Comparison of ENCODE assay signal across 18 mouse cellular contexts in genomic region chr13:56622201-56622757, GRCm38 (mm10). TPM values are rescaled to one million over a fixed set of nuclear protein-coding genes. Genes with fewer than 3 reads are reported as not detected.
DNase-seq lines count a peak whose midpoint lies in the region; ATAC-seq lines count a peak whose summit lies in the region.
"Had no signal": no experiment of that assay in that cellular context is flagged by ENCODE, and none has a peak within 500 bp of the region (broad histone marks: within the 10 kb centered on the region; RNA-seq: fewer than 3 reads in every experiment).

No protein-coding gene starts in this region.

- 35% methylated on average over 8 of the region's 8 CpGs for WGBS in heart, embryonic 13.5 days
- WGBS in embryonic facial prominence, embryonic 10.5 days: 52% methylated on average over 8 of the region's 8 CpGs
- 32% methylated on average over 8 of the region's 8 CpGs for WGBS in limb, embryonic 12.5 days

- peak; percentile 45; the same call in 1 of the 2 replicates for ATAC-seq in heart, embryonic 13.5 days (ENCODE audit: extremely low read depth, insufficient number of reproducible peaks, low FRiP score, low TSS enrichment)
- peak; percentile 52 for ATAC-seq in limb, embryonic 12.5 days (ENCODE audit: insufficient number of reproducible peaks, insufficient read depth, low FRiP score, low TSS enrichment, low read depth)
- ATAC-seq: CD4-positive, CD25-positive, alpha-beta regulatory T cell, adult 4 months; forebrain, embryonic 15.5 days had no signal

- intact Hi-C loops in heart, postnatal 14 days (cut with DNase I): no loop called here
- intact Hi-C loops in left cerebral cortex, postnatal 25 days (cut with DNase I): no loop called here

- H3K4me1 ChIP-seq in heart, embryonic 13.5 days: peaks cover 13% of the 10 kb centered on the region
- peaks cover 45% of the 10 kb centered on the region for H3K4me1 ChIP-seq in embryonic facial prominence, embryonic 10.5 days
- H3K4me1 ChIP-seq in limb, embryonic 12.5 days (replicated peaks): peaks cover 48% of the 10 kb centered on the region

- peaks cover 46% of the 10 kb centered on the region for H3K36me3 ChIP-seq in heart, embryonic 13.5 days
- peaks cover 80% of the 10 kb centered on the region for H3K36me3 ChIP-seq in embryonic facial prominence, embryonic 10.5 days (replicated peaks)
- H3K36me3 ChIP-seq in limb, embryonic 12.5 days: peaks cover 65% of the 10 kb centered on the region
- H3K36me3 ChIP-seq: forebrain, embryonic 15.5 days; neural tube, embryonic 13.5 days had no signal

- H3K9ac ChIP-seq in heart, embryonic 13.5 days: no peak overlapping the region; the same call in 1 of the 2 replicates
- H3K9ac ChIP-seq in limb, embryonic 12.5 days (replicated peaks): no peak overlapping the region
- H3K9ac ChIP-seq: forebrain, embryonic 15.5 days; neural tube, embryonic 13.5 days had no signal

- no peaks in the 10 kb centered on the region for H3K27me3 ChIP-seq in heart, embryonic 13.5 days (replicated peaks)
- H3K27me3 ChIP-seq in embryonic facial prominence, embryonic 10.5 days (replicated peaks; ENCODE audit: low read depth, poor library complexity, severe bottlenecking): no peaks in the 10 kb centered on the region
- no peaks in the 10 kb centered on the region; the same call in 1 of the 2 replicates for H3K27me3 ChIP-seq in limb, embryonic 12.5 days
- H3K27me3 ChIP-seq: forebrain, embryonic 15.5 days; neural tube, embryonic 13.5 days had no signal

- no peaks in the 10 kb centered on the region for H3K9me3 ChIP-seq in heart, embryonic 13.5 days
- no peaks in the 10 kb centered on the region for H3K9me3 ChIP-seq in embryonic facial prominence, embryonic 10.5 days
- no peaks in the 10 kb centered on the region for H3K9me3 ChIP-seq in limb, embryonic 12.5 days
- H3K9me3 ChIP-seq: forebrain, embryonic 15.5 days; megakaryocyte, embryonic 14.5 days; neural tube, embryonic 13.5 days had no signal

- no peak overlapping the region for H3K4me3 ChIP-seq in heart, embryonic 13.5 days
- H3K4me3 ChIP-seq in embryonic facial prominence, embryonic 10.5 days: no peak overlapping the region
- no peak overlapping the region for H3K4me3 ChIP-seq in limb, embryonic 12.5 days (replicated peaks)
- H3K4me3 ChIP-seq: forebrain, embryonic 15.5 days; megakaryocyte, embryonic 14.5 days; neural tube, embryonic 13.5 days had no signal

- H3K27ac ChIP-seq in heart, embryonic 13.5 days (replicated peaks): peak overlapping the region; percentile 54; the same call in 1 of the 2 replicates
- H3K27ac ChIP-seq in embryonic facial prominence, embryonic 10.5 days (replicated peaks): peak overlapping the region; percentile 68
- peak overlapping the region; percentile 79 for H3K27ac ChIP-seq in limb, embryonic 12.5 days
- H3K27ac ChIP-seq: forebrain, embryonic 15.5 days; neural tube, embryonic 13.5 days had no signal

- no peak overlapping the region for H3K4me2 ChIP-seq in heart, embryonic 13.5 days
- no peak overlapping the region for H3K4me2 ChIP-seq in limb, embryonic 12.5 days
- H3K4me2 ChIP-seq: forebrain, embryonic 15.5 days; neural tube, embryonic 13.5 days had no signal

- DNase-seq in heart, postnatal 14 days: no peak
- DNase-seq in MN1 (ENCODE audit: low spot score): peak; percentile 63
- peak; percentile 53 for DNase-seq in embryonic facial prominence, embryonic 10.5 days (ENCODE audit: low spot score)
- DNase-seq in left cerebral cortex, postnatal 25 days (ENCODE audit: low spot score in 2 of 2): no peak
- DNase-seq in adrenal gland, adult 18-20 months (ENCODE audit: low spot score in 2 of 2): no peak
- DNase-seq: adrenal gland, postnatal 10 days; cerebellum, adult 9-11 months; heart, adult 18-20 months; kidney, adult 11 months; lung, adult 2 months; right cerebral cortex, postnatal 4 days had no signal

RNA-seq across cellular contexts. Expression of gene Tgfbi, which starts 13.0 kb away (rescaled TPM):
- 59.4 and 64.5 TPM in 2 replicates for polyA plus RNA-seq in heart, embryonic 13.5 days (2015; fragmentation: Nextera tagmentation; extraction: Ambion mirVana)
- total RNA-seq in heart, postnatal 14 days (2021): 10 to 100 TPM; 17.1 to 22.3 TPM
- polyA plus RNA-seq in embryonic facial prominence, embryonic 10.5 days (2016; fragmentation: Nextera tagmentation; extraction: Ambion mirVana): 50.1 and 65.4 TPM in 2 replicates
- polyA plus RNA-seq in limb, embryonic 12.5 days (2016; fragmentation: Nextera tagmentation; extraction: Ambion mirVana): 111 and 113 TPM in 2 replicates
- total RNA-seq in left cerebral cortex, postnatal 25 days (2021): 1 to 10 TPM; 3.8 to 4.1 TPM
- total RNA-seq in adrenal gland, adult 18-20 months (2021): 10 to 100 TPM; 38.3 to 86.5 TPM
- total RNA-seq: MEL had no signal

Comparison
In these comparisons a context has a peak if more than half of its experiments do, and no peak if none do; other contexts are left out.
1. DNase-seq: peak in MN1 (single experiment) and embryonic facial prominence, embryonic 10.5 days (single experiment); none in heart, postnatal 14 days (0 of 2), left cerebral cortex, postnatal 25 days (0 of 2) and adrenal gland, adult 18-20 months (0 of 2).
2. Peak in every context shown above with its lines, with median percentiles within 50 percentile points of each other: H3K27ac ChIP-seq.